Mouse (Mus musculus): ENCODE measurements around the gene Gfap.

Gfap gene

GRCm38 (mm10) chr11:102896641-102897040, 4.1 kb downstream of the Gfap start:
- no peak for DNase-seq (ENCODE audit: low read depth, low spot score)

GRCm38 (mm10) chr11:102895779-102896178, 4.9 kb downstream of the Gfap start:
- DNase-seq (ENCODE audit: low read depth, low spot score): no peak

DNA sequence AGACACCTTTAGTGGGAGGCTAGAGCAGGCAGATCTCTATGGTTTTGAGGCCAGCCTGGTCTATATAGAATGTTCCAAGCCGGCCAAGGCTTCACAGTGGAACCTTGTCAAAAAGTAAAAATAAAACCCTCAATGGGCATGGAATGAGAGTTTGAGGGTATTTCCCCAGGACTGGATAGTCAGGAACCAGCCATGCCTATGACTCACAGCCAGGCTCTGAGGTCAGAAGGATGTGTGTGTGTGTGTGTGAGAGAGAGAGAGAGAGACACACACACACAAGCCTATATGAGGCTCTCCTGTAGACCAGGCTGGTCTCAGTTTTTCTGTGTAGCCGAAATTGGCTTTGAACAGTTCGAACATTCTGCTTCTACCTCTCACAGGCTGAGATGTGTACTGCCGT, 6.0 kb downstream of the Gfap start:
- DNase-seq (ENCODE audit: low read depth, low spot score): no peak

DNA sequence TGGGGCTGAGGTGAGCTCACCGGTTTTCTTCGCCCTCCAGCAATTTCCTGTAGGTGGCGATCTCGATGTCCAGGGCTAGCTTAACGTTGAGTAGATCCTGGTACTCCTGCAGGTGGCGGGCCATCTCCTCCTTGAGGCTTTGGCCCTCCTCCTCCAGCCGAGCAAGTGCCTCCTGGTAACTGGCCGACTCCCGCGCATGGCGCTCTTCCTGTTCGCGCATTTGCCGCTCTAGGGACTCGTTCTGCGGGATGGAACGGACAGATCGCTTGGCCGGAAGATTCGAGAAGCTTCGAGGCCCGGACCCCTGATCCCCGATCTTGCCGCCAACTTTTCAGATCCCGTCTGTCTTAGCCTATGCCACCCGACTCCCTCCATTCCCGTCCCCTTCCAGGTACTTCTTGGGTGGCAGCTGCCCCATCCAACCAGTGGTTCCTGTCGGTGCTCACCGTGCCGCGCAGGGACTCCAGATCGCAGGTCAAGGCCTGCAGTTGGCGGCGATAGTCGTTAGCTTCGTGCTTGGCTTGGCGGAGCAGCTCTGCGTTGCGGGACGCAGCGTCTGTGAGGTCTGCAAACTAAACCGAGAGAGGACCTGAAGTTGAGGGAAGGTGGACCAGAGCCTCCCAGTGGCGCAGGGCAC, 7.6 kb downstream of the Gfap start:
- DNase-seq (ENCODE audit: low read depth, low spot score): peak; percentile 94

DNA sequence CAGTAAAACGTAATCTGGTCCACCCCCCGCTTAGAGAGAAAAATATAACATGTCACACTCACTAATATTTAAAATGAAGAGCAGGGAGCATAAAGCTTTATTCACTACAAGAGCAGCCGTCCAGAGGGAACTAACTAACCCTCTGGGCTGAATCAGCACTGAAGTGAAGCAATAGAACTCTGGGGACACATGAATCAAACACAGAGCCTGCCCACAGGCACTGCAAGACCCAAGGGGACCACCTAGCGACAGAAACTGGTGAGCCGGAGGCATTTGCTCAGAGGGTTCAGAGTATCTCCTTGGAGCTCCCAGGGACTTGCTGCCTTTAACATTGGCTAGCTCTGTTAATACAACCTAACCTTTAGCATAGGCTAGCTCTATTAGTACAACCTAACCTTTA, 10.6 kb downstream of the Gfap start:
- DNase-seq (ENCODE audit: low read depth, low spot score): peak; percentile 30

GRCm38 (mm10) chr11:102888135-102888534, 12.6 kb downstream of the Gfap start:
- DNase-seq (ENCODE audit: low read depth, low spot score): peak; percentile 24

DNA sequence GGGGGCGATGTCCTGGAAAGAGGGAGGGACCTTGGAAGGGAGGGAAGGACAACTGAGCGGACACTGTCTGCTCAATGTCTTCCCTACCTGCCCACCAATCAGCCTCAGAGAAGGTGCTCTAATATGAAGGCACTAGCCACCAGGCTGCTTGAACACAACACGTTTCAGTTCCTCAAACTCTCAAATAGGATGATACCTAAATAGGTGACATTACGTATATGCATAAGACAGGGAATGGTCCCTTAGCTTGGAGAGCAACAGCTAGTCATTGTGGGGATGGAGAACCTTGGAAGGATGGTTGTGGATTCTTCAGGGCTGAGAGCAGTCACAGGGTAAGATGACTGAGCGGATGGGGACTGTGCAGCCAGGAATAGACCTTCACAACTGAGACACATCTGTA, 13.3 kb downstream of the Gfap start:
- DNase-seq (ENCODE audit: low read depth, low spot score): no peak

GRCm38 (mm10) chr11:102884616-102885219, 16.0 kb downstream of the Gfap start, which contains the start of gene Fam187a:
Fam187a (plus strand) TSS chr11:102885169.
- DNase-seq (ENCODE audit: low read depth, low spot score): no peak

DNA sequence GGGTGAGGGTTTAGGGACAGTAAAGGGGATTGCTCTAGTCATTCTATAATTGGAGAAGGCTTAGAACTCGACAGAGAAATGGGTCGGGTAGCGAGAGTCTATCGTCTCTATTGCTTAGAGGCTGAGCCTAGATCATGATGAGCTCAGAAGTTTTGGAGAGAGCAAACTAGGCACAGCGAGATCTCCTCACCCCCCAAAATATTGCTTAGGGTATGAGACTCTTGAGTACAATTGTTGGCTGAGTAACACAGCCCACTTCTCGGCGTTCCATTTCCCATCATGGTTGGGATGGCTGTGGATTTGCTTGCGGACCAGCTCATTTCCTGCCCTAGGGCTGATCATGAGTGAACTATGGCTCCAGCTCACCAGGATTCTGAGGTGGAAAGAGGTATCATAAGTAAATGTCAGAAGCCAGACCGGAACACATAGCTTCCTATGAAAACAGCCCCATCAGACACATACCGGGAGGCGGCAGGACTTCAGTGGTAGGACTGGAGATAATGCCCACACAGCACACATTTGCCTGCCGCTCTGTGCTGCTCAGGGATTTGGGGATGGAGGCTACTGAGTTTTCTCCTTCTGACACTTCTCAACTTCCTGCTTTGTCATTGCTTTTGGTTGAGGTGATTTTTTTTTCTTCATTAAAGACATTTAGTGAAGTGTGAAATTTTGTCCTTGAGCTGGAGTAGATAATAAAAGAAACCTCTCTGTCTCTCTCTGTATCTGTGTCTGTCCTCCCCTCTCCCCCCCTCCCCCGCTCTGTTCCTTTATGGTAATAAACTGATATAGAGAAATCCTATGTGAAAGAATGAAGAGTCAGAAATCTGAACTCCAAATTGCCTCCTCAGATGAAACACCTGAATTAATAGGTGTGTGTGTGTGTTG, 19.2 kb downstream of the Gfap start:
- peak; percentile 8 for DNase-seq (ENCODE audit: low read depth, low spot score)

- DNase-seq (ENCODE audit: low read depth, low spot score): peak; percentile 93
Observed at GRCm38 (mm10) chr11:102880585-102881313, 20.0 kb downstream of the Gfap start, which contains the start of the genes Eftud2 and Ccdc103. Eftud2 (minus strand) TSS chr11:102880985. Ccdc103 (plus strand) TSS chr11:102881204.

DNA sequence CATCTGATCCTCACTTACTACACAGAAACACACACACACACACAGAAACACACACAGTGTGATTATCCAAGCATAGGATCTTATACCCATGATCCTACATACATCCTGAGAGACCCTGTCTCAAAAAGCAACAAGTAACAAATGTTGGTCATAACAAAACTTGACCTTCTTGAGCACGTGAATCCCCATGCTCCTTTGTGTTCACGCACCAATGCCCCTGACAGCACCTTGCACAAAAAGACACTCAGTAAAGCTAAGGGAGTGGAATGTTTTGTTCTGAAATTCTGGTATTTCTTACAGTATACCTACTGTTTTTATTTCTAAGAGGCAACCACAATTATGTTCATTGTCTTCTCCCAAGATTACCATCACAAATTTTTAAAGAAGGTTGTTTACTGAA, 21.2 kb downstream of the Gfap start:
- DNase-seq (ENCODE audit: low read depth, low spot score): no peak

DNA sequence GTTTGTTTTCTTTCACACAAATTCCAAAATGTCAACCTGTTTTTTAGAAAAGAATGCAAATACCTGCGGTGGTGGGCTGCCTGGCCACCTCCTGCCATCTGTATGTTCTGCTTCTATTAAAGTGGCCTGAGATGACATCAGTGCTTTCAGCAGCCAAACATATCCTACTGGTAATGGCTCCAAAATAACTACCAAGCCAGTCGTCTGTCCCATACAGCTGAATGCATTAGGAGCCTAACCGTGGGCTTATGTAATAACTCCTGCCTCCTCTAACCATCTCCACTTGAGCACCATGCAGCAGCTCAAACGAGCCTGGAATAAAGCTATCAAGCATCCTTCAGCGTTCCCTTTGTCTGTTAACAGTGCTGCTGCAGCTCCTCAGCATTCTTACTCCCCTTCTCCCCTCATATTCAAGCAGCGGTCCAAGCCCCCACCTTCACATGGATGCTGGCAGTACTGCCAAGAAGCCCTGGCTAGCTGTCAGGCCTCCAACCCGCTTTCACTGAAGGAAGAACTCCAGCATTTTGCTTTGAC, 25.8 kb downstream of the Gfap start:
- no peak for DNase-seq (ENCODE audit: low read depth, low spot score)

GRCm38 (mm10) chr11:102864272-102864671, 36.4 kb downstream of the Gfap start:
- peak; percentile 56 for DNase-seq (ENCODE audit: low read depth, low spot score)

- no peak for DNase-seq (ENCODE audit: low read depth, low spot score)
Observed at GRCm38 (mm10) chr11:102859933-102860332, 40.8 kb downstream of the Gfap start.

DNA sequence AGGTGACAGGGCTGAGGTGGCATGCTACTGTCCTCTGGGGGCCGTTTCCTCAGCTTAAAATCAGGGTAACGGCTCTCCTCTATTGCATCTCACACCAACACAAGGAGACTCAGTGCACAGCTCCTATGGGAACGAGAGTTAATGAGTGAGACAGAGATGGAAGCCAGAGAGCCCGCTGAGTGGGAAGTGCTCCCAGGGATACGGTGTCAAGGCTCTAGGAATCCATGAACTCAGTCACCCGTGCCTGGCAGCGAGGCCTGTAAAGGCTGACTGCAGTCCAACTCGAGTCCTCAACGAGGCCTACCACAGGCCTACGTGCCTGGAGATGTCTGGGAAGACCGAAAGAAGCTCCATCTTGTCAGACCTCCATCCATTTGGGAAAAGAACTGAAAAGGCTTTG, 41.8 kb downstream of the Gfap start:
- no peak for DNase-seq (ENCODE audit: low read depth, low spot score)

DNA sequence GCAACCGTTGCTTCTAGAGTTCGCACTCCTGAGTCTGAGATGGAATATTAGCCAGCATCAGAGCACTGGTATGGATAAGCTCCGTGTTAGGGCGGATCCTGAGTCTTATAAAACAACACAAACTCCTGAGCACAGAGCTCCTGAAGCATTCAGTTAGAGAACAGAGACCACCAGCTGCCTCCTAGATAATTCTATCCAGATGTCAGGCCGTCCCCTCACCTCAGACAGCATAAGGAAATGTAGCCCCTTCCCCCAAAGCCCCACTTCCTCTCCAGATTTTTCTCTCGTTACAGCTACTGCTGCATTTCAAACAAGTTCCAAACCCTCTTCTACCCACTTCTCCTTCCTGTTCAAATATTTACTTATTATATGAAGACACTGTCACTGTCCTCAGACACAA, 44.8 kb downstream of the Gfap start:
- no peak for DNase-seq (ENCODE audit: low read depth, low spot score)

DNA sequence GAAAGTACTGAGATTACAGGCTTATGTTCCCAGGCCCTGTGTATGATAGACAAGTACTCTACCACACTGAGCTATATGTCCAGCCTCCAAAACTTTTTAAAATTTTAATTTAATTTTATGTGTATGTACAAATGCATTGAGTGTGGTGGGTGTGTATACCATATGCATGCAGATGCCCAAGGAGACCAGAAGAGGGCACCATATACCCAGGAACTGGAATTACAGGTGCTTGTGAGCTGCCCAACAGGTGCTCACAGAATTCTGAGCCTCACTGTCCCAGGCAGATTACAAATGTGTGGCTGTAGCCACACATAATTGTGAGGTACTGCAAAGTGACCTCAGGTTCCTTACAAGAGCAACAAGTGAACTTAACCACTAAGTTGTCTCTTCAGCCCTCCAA, 47.0 kb downstream of the Gfap start:
- peak; percentile 70 for DNase-seq (ENCODE audit: low read depth, low spot score)

GRCm38 (mm10) chr11:102851883-102852282, 48.8 kb downstream of the Gfap start:
- peak; percentile 71 for DNase-seq (ENCODE audit: low read depth, low spot score)

DNA sequence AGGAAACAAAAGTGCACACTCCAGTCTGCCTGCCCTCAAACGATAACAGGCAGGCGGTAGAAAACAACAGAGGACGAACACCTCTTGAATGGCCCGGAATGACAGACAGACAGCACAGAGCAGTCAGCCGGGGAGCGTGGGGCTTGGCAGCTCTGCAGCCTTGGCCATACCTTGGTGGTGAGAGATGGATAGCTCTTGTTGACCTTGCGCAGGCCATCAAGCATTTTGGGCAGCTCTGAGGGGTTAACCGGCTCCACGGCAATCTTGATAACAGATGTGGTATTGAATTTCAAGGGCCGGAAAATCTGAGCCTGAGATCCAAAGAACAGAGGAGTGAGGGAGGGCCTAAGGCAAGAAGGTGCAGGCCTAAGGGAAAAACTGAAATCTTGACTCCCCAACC, 54.8 kb downstream of the Gfap start:
- no peak for DNase-seq (ENCODE audit: low read depth, low spot score)

- DNase-seq (ENCODE audit: low read depth, low spot score): no peak
Observed at GRCm38 (mm10) chr11:102838616-102839150, 62.0 kb downstream of the Gfap start.

GRCm38 (mm10) chr11:102838126-102838525, 62.6 kb downstream of the Gfap start:
- no peak for DNase-seq (ENCODE audit: low read depth, low spot score)

Data from R1 (cell line).